ENCODE assay signal across 26 mouse cellular contexts in the genomic region with DNA sequence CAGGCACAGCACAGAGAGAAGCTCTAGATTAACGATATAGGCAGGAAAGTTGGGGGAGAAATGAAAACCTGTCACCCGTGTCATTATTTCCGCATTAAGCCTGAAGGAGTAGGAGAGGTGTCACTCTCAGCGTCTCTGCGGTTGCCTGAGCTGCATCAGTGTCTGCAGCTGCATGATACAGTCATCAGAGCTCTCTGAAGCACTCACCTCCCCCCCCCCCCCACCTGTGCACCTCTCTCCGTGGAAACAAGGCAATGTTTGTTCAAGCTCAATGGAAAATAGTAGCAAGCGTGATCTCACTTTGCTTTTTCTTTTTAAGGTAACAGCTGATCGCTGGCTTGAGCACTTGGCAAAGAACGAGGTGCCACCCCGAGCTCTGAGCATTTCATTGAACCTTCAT. TPM values are rescaled to one million over a fixed set of nuclear protein-coding genes. Genes with fewer than 3 reads are reported as not detected.
DNase-seq lines count a peak whose midpoint lies in the region; ATAC-seq and TF ChIP-seq lines count a peak whose summit lies in the region.
"Had no signal": no experiment of that assay in that cellular context is flagged by ENCODE, and none has a peak within 500 bp of the region (broad histone marks: within the 10 kb centered on the region; RNA-seq: fewer than 3 reads in every experiment).

No protein-coding gene starts in this region.

- WGBS in forebrain, embryonic 15.5 days = 44% methylated on average over 10 of the region's 10 CpGs
- WGBS in forebrain, embryonic 12.5 days = 72% methylated on average over 10 of the region's 10 CpGs
- 53% methylated on average over 10 of the region's 10 CpGs for WGBS in lung, postnatal 0 days
- 64% methylated on average over 10 of the region's 10 CpGs for WGBS in neural tube, embryonic 15.5 days

- H3K9me3 ChIP-seq in forebrain, embryonic 15.5 days = no peaks in the 10 kb centered on the region
- no peaks in the 10 kb centered on the region for H3K9me3 ChIP-seq in forebrain, embryonic 12.5 days
- H3K9me3 ChIP-seq in lung, postnatal 0 days (ENCODE audit: low read length) = no peaks in the 10 kb centered on the region
- H3K9me3 ChIP-seq in neural tube, embryonic 15.5 days (replicated peaks) = no peaks in the 10 kb centered on the region
- H3K9me3 ChIP-seq: embryonic facial prominence, embryonic 13.5 days; heart, embryonic 12.5 days; limb, embryonic 12.5 days; liver, embryonic 12.5 days had no signal

- no peak overlapping the region for H3K27ac ChIP-seq in forebrain, embryonic 15.5 days (replicated peaks)
- no peak overlapping the region for H3K27ac ChIP-seq in forebrain, embryonic 12.5 days
- no peak overlapping the region for H3K27ac ChIP-seq in lung, postnatal 0 days (ENCODE audit: low read length)
- no peak overlapping the region for H3K27ac ChIP-seq in neural tube, embryonic 15.5 days (replicated peaks)
- H3K27ac ChIP-seq: embryonic facial prominence, embryonic 13.5 days; hindbrain, embryonic 14.5 days; limb, embryonic 12.5 days; liver, embryonic 12.5 days had no signal

- peak; percentile 69; the same call in 1 of the 2 replicates for ATAC-seq in forebrain, embryonic 15.5 days (replicated peaks)
- ATAC-seq in forebrain, embryonic 12.5 days (ENCODE audit: low FRiP score) = no peak
- ATAC-seq in lung, postnatal 0 days = no peak
- no peak for ATAC-seq in neural tube, embryonic 15.5 days (ENCODE audit: low FRiP score)
- ATAC-seq: liver, embryonic 12.5 days had no signal

- TF ChIP-seq CTCF in lung, postnatal 0 days (IDR thresholded peaks at IDR 0.05) = no peak

- DNase-seq in lung, postnatal 0 days (ENCODE audit: low spot score) = peak; percentile 35
- DNase-seq in lung, adult 18-20 months = no peak
- DNase-seq in brain, adult 2 months (ENCODE audit: low read depth, low spot score) = peak; percentile 54
- peak; percentile 2 for DNase-seq in naive thymus-derived CD4-positive, alpha-beta T cell, adult 2 months (ENCODE audit: low read depth)
- DNase-seq in adrenal gland, postnatal 4 days (ENCODE audit: low spot score in 2 of 2) = no peak
- DNase-seq: adrenal gland, postnatal 36 days; B cell, adult 2 months; cerebellum, adult 9-10 months; heart, postnatal 14 days; kidney, adult 11 months; kidney, postnatal 4 days; layer of hippocampus, adult 9-11 months; lung, embryonic 14.5 days; lung, postnatal 4 days; thymus, postnatal 25 days had no signal

- H3K9ac ChIP-seq in forebrain, embryonic 15.5 days (replicated peaks) = no peak overlapping the region
- H3K9ac ChIP-seq in forebrain, embryonic 12.5 days = no peak overlapping the region
- H3K9ac ChIP-seq in lung, postnatal 0 days (replicated peaks; ENCODE audit: low read depth) = no peak overlapping the region
- no peak overlapping the region for H3K9ac ChIP-seq in neural tube, embryonic 15.5 days (replicated peaks)
- H3K9ac ChIP-seq: embryonic facial prominence, embryonic 13.5 days; heart, embryonic 12.5 days; hindbrain, embryonic 14.5 days; limb, embryonic 12.5 days; liver, embryonic 12.5 days; lung, embryonic 14.5 days had no signal

- H3K4me1 ChIP-seq in forebrain, embryonic 15.5 days = no peaks in the 10 kb centered on the region; the same call in 1 of the 2 replicates
- H3K4me1 ChIP-seq in forebrain, embryonic 12.5 days = no peaks in the 10 kb centered on the region
- no peaks in the 10 kb centered on the region for H3K4me1 ChIP-seq in lung, postnatal 0 days (ENCODE audit: insufficient read depth, low read depth, low read length)
- no peaks in the 10 kb centered on the region for H3K4me1 ChIP-seq in neural tube, embryonic 15.5 days
- H3K4me1 ChIP-seq: liver, embryonic 12.5 days had no signal

- TF ChIP-seq EP300 in lung, postnatal 0 days (IDR thresholded peaks at IDR 0.05) = no peak

- no peak overlapping the region for H3K4me2 ChIP-seq in forebrain, embryonic 15.5 days (replicated peaks)
- H3K4me2 ChIP-seq in forebrain, embryonic 12.5 days = no peak overlapping the region
- no peak overlapping the region for H3K4me2 ChIP-seq in lung, postnatal 0 days (replicated peaks; ENCODE audit: low read depth, low read length)
- no peak overlapping the region for H3K4me2 ChIP-seq in neural tube, embryonic 15.5 days
- H3K4me2 ChIP-seq: embryonic facial prominence, embryonic 13.5 days; heart, embryonic 12.5 days; hindbrain, embryonic 14.5 days; limb, embryonic 12.5 days; liver, embryonic 12.5 days; lung, embryonic 14.5 days had no signal

- H3K27me3 ChIP-seq in forebrain, embryonic 15.5 days = no peaks in the 10 kb centered on the region
- no peaks in the 10 kb centered on the region for H3K27me3 ChIP-seq in forebrain, embryonic 12.5 days
- no peaks in the 10 kb centered on the region for H3K27me3 ChIP-seq in lung, postnatal 0 days (replicated peaks; ENCODE audit: insufficient read depth, low read length)
- H3K27me3 ChIP-seq in neural tube, embryonic 15.5 days (replicated peaks) = no peaks in the 10 kb centered on the region
- H3K27me3 ChIP-seq: embryonic facial prominence, embryonic 13.5 days; heart, embryonic 12.5 days; limb, embryonic 12.5 days; liver, embryonic 12.5 days had no signal

- H3K36me3 ChIP-seq in forebrain, embryonic 15.5 days = no peaks in the 10 kb centered on the region
- H3K36me3 ChIP-seq in forebrain, embryonic 12.5 days (replicated peaks) = no peaks in the 10 kb centered on the region
- no peaks in the 10 kb centered on the region for H3K36me3 ChIP-seq in lung, postnatal 0 days (ENCODE audit: insufficient read depth, low read length)
- H3K36me3 ChIP-seq in neural tube, embryonic 15.5 days = no peaks in the 10 kb centered on the region
- H3K36me3 ChIP-seq: embryonic facial prominence, embryonic 13.5 days; heart, embryonic 12.5 days; limb, embryonic 12.5 days; liver, embryonic 12.5 days had no signal

- no peak overlapping the region for H3K4me3 ChIP-seq in forebrain, embryonic 15.5 days
- no peak overlapping the region for H3K4me3 ChIP-seq in forebrain, embryonic 12.5 days (replicated peaks)
- no peak overlapping the region for H3K4me3 ChIP-seq in lung, postnatal 0 days (ENCODE audit: low read depth, low read length)
- H3K4me3 ChIP-seq in neural tube, embryonic 15.5 days (replicated peaks) = no peak overlapping the region
- H3K4me3 ChIP-seq: embryonic facial prominence, embryonic 13.5 days; heart, embryonic 12.5 days; limb, embryonic 12.5 days; liver, embryonic 12.5 days had no signal

RNA-seq across cellular contexts. Expression of gene Gpr88, which starts 53.2 kb away (rescaled TPM):
- polyA plus RNA-seq in forebrain, embryonic 15.5 days (2015; fragmentation: Nextera tagmentation; extraction: Ambion mirVana) = 15.4 and 18.6 TPM in 2 replicates
- 1.5 and 3.2 TPM in 2 replicates for polyA plus RNA-seq in forebrain, embryonic 12.5 days (2016; fragmentation: Nextera tagmentation; extraction: Ambion mirVana)
- polyA plus RNA-seq in lung, postnatal 0 days (2015; fragmentation: Nextera tagmentation; extraction: Ambion mirVana) = 1.2 and 1.6 TPM in 2 replicates
- 5.3 and 6.4 TPM in 2 replicates for polyA plus RNA-seq in neural tube, embryonic 15.5 days (2015; fragmentation: Nextera tagmentation; extraction: Ambion mirVana)
- total RNA-seq in adrenal gland, postnatal 4 days (2021) = under 1 TPM; 0.50 to 0.82 TPM
- total RNA-seq: ES-E14; gastrocnemius, adult 18-20 months; granulocyte monocyte progenitor cell, adult 5-6 weeks had no signal
- polyA plus RNA-seq: heart, embryonic 12.5 days had no signal

Comparison
In these comparisons a context has a peak if more than half of its experiments do, and no peak if none do; other contexts are left out.
1. DNase-seq: peak in lung, postnatal 0 days (single experiment), brain, adult 2 months (single experiment) and naive thymus-derived CD4-positive, alpha-beta T cell, adult 2 months (single experiment); none in lung, adult 18-20 months (0 of 2) and adrenal gland, postnatal 4 days (0 of 2).